Mouse (Mus musculus) urinary bladder, postnatal 0 days (tissue): Measurements from ENCODE around the gene Gm21921. TPM values are rescaled to one million over a fixed set of nuclear protein-coding genes. Genes with fewer than 3 reads are reported as not detected.

ENCODE experiments used
- polyA plus RNA-seq: library from polyadenylated mRNA; unstranded; fragments of >200 nt; fragmentation: Nextera tagmentation; extraction: Ambion mirVana; gene quantifications from 2 replicates; pipeline ENCODE4 v1.2.1, GENCODE M21; 2015

Gm21921 gene
- polyA plus RNA-seq = not detected in 2 replicates

GRCm38 (mm10) chrY:24796143-24796542, at the start of gene Gm21921:
Gm21921 (minus strand) TSS chrY:24796243.

